Mouse (Mus musculus): Measurements from ENCODE around the gene Grin1. TPM values are rescaled to one million over a fixed set of nuclear protein-coding genes. Genes with fewer than 3 reads are reported as not detected.
A peak's percentile ranks its signal among the peaks of the same experiment; 100 is the strongest.

Grin1 gene
- total RNA-seq, 2 experiments from 2014 or later = not detected

DNA sequence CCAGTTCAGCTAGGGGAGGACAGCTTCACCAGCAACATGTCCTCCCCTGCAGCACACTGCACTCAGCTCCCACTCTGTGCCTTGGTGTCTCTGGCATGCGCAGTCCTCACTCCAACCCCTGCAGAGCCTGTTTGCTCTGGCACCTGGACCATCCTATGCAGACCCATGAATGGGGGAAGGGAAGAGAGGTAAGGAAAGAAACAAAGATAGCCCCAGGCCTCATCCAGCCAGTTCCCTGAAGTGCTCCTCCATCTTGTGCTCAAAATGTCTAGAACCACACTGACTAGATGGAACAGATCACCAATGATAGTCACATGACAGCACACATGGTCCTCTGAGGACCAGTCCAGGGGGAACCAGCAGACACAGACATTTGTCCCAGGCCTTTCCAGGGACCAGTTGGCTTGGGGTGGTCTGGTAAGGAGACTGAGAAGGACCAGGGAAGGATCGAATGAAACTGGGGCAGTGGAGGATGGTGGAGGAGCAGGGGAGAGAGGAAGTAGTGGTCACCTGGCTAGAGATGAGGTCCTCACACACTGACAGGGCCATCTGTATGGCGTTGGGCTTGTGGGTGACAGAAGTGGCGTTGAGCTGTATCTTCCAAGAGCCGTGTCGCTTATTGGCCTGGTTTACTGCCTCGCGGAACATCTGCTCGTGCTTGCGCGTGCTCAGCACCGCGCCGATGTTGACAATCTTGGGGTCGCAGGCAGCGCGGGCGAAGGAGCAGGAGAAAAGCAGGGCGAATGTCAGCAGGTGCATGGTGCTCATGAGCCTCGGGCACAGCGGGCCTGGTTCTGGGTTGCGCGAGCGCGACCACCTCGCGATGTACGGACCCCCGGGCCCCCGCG is 644 bp downstream of the Grin1 start:
- DNase-seq = no peak

DNA sequence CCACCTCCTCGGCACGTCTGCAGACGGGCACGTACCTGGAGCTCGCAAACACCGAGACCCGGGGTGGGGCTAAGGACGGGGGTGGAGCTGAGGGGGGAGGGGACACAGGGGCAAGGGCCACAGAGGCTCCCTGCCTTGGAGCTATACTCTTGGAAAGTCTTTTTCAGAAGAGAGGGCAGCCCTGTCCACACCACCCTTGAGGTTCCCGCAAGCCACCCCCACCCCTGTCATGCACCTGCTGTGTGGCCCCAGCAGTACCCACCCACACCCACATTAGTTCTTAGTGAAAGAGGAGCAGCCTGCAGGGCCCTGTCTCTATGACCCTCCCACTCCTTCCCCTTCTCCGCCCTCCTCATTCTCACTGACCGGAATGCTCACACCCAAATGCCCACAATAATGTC is 7.5 kb downstream of the Grin1 start:
- DNase-seq = no peak

DNA sequence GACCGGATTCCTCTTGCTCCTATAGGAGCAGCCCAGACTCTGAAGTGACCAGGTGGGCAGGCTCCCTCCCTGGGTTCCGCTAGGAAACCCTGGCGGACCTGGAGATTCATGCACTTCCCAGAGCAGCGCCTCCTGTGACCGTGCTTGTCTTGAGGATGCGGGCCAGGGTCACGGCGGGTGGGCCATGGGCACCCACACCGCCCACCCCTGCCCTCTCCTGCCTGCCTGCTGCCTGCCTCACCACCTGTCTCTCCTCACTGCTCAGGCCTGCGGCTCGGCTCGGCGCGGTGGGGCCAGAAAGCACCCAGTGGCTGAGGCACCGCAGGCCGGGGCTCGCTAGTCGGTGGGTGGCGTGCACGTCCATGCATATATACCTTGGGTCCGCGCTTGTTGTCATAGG is 8.0 kb downstream of the Grin1 start:
- DNase-seq = no peak

DNA sequence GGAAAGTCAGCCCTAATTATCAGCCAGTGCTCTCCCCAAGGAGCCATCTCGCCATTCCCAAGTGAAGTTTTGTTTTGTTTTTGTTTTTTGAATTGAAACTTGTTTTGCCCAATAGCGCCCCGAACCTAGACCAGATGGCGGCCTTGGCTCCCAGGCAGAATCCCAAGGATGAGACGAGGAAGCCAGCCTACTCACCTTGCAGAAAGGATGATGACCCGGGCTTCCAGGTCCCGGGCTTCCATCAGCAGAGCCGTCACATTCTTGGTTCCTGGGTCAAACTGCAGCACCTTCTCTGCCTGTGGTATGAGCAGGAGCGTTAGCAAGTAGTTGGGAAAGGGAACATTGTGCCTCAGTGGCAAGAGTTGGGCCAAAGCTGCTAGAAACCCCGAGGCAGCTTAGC is 8.8 kb downstream of the Grin1 start:
- no peak for DNase-seq

DNA sequence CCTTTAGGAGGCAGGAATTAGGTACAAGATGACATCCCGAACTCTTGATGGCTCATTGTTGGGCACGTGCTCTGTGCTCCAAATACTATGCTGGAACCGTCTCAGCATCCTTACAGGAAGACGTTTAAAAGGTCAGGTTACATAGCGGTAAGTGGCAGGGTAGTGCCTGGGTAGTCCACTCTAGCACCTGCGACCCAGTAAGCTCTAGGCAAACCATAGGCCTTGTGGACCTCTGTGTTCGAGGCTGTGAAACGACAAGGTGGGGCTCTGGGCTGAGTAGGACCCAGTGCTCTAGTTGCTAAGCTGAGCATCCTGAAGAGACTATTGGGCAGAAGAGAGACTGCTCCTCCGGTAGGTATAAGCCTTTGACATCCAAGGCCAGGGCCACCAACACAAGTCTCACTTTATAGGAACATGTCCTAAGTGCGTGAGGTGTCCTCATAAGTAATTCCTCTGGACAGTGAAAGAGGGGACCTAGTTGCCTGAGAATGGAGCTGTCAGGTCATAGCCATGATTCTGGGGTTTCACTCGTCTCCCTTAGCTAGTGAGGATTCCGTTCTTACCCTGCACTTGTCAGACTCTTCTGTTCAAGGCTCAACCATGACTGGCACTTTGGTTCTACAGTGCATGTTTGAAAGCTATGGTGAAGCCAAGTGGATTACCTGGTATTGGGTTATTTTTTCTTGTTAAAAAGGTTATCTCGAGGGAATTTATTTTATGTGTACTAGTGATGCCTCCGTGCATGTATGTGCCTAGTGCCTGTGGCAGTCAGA is 13.2 kb downstream of the Grin1 start:
- no peak for DNase-seq

DNA sequence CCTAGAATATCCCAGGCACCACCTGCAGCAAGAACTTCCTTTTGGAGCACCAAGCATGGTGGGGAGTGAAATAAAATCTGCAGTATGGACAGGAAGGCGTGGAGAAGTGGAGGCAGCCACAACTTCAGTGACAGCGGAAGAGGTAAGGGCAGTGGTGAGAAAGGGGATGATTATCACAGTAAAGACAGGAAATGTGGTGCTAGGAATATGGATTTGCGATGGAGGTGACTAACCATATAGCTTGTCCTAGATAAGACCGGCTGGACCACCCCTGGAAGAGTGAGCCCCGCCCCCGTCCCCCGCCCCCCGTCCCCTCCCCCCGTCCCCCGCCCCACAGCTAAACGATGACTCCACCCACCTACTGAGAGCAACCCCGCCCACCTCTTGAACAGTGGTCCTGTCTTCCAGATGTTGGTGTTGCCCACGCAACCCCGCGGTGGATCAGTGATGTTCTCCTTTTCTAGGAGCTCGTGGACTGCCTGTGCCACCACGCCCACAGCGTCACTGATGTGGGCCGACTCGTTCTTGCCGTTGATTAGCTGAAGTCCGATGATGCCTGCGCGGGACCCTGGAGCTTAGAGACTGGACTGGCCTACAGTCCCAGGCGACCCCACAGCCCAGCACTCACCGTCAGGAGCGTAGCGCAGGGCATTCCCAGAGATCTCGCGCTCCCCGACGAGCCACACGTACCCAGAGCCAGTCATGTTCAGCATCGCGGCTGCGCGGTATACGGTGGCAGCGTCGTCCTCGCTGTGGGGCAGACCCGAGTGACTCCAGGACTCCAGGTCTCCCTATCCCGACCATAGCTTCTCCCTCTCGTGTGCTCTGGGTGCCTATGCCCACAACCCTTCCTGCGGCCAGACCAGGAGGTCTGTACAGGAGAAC is 14.1 kb downstream of the Grin1 start:
- DNase-seq = peak; percentile 23

DNA sequence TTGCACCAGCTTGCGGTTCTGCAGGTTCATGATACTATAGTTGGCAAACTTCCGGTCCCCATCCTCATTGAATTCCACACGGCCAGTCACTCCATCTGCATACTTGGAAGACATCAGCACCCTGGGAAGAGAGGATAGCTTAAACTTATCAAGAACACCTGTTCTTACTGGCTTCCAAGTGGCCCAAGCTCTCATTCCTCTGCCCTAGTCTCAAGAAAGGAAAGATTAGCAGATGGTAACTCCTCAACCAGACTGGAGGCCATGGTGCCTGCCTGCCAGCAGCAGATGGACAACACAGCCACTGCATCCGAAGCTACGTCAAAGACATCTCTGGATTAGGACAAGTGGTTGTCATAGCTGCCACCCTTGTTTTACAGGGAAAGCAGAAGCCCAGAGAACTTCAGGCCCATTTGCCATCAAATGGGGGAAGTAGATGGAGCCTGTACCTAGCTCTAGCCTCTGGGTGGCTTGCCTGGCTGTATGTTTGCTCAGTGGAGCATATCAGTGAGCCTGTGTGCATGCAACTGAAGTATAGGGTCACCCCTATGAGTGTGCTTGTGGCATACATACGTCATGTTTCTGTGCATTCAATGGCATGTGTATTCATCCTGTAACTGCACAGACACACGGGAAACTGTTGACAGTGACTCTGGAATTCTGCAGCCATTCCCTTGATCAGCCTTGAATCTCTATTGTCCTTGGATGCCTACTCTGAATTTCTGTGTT is 14.9 kb downstream of the Grin1 start:
- DNase-seq = no peak

DNA sequence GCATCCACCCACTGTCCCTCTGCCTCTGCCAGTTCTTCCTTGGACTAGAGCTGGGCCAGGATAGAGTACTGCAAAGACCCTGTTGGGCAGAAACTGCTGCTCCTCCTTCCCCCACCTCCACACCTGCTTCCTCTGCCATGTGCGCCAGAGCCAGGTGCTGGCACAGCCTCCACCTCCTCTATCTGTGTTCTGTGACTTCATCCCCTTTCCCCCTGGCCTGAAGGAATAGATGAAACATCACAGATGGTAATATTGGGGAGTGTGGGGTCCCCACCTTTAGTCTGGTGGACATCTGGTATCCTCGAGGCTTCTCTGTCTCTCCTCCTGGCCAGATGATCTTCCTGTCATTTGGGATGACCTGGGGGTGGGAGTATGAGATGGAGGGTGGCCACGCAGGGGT is 15.5 kb downstream of the Grin1 start:
- no peak for DNase-seq

DNA sequence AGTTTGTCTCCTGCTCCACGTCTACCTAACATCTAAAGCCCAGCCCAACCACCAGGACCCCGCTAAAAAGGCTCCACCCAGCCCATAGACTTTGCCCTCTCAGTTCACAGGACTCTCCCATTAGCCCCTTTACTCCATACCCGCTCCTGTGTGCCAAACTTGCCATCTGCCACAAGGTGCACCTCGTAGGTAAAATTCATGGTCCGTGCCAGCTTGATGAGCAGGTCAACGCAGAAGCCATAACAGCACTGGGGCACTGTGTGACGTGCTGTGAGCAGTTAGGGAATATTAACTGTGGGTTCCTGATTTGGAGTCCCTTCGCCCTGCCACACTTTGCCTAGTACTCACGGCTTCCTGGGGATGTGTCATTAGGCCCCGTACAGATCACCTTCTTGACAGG is 20.9 kb downstream of the Grin1 start:
- no peak for DNase-seq

DNA sequence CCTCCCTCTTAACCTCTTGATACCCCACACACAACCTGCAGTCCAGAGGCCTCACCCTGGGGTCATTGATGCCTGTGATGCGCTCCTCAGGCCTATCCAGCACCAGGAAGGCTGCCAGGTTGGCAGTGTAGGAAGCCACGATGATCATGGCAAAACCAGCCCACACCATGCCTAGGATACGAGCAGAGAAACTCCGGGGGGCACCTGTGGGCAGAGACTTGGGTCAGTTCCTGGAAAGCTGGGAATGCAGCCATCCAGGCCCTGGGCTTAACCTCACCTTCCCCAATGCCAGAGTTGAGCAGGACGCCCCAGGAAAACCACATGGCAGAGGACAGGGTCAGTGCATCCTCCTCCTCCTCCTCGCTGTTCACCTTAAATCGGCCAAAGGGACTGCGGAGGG is 21.9 kb downstream of the Grin1 start:
- no peak for DNase-seq

DNA sequence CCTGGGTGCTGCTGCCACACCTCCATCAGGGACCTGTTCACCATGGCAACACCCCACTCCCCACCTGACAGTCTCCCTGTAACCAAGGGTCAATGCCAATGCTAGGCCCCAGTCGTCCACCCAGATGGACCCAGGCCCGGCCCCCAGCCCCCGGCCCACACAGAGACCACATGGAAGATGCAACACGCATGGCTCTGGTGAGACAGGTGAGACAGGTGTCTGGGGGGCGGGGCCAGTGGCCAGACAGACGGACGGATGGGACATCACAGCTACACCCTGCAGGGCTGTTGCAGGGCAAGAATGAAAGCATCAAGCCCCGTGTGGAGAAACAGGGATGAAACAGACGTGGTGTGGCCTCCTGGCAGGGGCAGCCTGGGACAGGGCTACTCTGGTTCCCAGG is 25.3 kb downstream of the Grin1 start:
- DNase-seq = no peak

DNA sequence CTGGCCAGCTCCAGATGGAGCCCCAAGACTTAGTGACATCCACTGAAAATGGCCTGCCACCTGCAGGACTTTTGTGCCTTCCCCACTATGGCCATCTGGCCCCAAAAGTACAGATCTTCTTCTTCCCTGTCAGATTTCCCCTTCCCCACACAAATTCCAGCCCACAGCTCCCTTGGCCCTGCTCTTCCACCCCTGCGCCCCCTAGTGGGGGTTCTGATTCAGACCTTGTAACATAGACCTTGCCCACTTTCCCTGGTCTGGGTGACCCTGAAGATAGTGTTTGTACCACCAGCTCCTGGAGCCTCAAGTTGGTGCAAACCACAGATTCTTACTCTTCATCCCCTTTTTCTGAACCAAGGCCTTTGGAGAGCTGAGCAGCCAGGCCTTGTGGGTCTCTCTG is 26.1 kb downstream of the Grin1 start:
- peak; percentile 87 for DNase-seq

DNA sequence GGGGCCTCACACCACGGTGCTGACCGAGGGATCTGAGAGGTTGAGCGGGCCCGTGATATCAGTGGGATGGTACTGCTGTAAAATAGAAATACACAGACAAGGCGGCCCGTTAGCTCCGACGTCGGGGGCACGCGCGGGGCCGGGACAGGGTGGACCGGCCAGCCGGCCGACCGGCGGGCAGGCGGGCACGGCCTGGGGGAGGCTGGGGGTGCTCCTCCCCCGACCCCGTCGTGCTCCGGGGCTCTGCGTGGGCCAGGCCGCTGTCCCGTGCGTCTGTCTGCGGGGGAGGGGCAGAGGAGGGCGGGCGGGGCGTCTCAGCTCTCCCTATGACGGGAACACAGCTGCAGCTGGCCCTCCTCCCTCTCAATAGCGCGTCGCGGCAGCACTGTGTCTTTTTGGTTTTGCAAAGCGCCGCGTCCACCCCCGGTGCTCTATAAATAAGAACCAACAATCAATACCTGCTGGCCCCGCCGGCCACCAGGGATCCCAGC is 26.9 kb downstream of the Grin1 start:
- no peak for DNase-seq

DNA sequence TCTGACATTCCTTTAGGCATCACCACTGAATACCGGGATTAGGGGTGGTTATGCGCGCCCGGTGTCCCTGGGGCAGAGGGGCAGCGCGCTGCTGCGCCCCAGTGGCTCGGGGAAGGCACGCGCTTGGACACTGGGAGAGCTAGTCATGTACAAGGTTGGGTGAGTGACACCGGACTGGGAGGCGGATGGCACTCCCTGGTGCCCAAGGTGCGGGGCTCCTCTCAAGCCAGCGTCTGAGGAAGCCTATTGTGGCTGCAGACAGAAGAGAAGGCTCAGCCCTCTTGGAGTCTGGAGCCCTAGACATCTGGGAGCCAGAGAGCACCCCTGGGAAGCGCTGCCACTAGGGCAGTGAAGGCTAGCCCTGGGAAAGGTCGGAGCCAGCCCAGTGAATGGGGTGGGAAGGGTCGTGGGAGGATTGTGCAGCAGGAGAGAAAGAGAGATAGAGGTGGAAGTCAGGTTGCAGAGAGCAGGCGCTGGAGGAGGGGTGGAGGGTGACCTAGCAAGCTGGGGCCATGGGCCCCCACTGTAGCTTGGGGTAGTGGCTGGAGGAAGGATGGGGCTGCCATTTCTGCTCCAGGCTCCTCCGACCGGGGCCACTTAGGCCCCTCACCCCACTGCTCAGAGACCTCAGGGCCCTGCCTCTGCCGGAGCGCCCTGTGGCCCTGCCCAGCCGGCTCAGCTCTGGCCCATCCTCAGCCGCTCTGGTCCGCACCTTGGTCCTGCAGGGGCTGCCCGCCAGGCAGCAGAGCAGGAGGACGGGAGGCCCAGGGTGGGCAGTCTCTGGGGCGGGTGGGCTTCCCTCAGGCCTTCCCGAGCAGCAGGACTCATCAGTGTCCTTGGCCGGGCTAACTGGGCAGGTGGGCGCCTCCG is 27.6 kb downstream of the Grin1 start:
- no peak for DNase-seq

DNA sequence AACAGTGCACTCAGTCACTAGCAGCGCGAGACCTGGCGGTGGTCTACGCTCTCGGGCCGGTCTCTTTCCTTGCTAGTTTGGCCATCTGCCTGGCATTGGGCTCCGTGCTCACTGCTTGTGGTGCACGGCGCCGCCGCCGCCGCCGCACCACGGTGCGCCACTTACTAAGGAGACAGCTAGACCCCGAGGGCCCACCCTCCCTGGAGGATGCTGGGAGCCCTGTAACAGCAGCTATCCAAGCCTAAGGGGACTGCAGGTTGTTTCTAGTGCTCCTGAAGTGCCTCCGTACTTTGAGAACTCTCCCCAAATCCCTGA is 28.2 kb downstream of the Grin1 start:
- no peak for DNase-seq

DNA sequence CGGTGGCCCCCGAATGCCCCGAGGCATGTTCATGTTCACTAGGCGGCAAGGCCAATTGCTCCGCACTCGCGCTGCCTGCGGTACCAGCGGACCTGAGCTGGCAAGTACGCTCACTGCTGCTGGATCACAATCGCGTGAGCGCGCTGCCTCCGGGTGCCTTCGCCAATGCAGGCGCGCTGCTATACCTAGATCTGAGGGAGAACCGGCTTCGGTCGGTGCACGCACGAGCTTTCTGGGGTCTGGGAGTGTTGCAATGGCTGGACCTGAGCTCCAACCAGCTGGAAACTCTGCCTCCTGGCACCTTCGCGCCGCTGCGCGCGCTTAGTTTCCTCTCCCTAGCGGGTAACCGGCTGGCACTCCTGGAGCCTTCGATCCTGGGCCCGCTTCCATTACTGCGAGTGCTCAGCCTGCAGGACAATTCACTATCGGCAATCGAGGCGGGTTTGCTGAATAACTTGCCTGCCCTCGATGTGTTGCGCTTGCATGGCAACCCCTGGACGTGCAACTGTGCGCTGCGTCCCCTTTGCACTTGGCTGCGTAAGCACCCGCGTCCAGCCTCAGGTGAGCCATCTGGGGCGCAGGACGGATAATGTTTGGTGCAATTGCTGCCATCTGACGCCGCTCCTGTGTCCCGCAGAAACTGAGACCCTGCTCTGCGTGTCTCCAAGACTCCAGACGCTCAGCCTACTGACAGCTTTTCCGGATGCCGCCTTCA is 28.7 kb downstream of the Grin1 start:
- no peak for DNase-seq

DNA sequence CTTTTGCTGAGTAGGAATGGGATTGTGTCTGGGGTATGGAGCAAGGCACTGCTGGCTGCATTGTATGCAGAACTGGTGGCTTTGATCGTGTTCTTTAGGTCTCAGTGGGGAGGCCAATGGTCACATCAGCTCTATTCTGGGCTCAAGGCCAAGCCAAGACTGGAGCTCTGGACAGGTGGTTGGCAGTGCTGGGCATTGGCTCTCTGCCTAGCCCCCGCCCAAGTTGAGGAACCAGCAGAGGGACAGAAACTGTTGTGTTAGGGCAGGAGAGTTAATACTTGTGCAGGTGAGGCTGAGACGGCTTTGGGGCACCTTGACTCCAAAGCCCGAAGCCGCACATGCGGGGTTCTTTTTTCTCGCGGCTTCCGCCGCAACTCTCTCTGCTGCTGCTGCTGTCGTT is 29.3 kb downstream of the Grin1 start, which contains the start of gene Lrrc26:
Gene Lrrc26, plus strand, starts transcription at position 265 of the 400 bp plus-strand sequence.
- DNase-seq = peak; percentile 69

DNA sequence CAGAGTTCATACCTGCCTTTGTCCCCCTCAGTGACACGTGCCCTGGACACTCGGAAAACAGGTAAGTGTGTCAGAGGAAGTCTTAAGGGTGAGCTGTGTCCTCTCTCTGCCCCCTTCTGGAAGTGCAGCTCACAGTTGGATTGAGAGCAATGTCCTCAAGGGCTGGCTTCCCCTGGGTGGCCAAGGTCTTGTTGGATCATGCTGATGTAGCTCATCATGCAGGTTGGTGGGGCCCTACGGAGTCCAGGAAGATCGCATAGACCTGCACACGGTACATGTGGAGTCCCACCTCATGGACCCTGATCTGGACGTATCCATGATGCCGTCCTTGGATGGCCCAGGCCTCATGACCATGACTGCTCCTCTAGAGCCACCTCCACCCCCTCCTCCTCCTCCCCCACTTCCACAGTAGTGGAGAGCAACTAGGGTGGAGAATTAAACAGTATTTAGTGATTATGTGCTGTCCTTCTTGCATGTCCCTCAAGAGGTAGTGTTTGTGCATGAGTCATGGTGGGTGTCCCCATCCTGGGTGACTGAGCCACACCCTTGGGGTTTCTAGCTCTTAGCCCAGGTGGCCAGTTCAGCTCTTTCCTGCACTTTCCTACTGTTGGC is 30.1 kb downstream of the Grin1 start:
- DNase-seq = no peak

DNA sequence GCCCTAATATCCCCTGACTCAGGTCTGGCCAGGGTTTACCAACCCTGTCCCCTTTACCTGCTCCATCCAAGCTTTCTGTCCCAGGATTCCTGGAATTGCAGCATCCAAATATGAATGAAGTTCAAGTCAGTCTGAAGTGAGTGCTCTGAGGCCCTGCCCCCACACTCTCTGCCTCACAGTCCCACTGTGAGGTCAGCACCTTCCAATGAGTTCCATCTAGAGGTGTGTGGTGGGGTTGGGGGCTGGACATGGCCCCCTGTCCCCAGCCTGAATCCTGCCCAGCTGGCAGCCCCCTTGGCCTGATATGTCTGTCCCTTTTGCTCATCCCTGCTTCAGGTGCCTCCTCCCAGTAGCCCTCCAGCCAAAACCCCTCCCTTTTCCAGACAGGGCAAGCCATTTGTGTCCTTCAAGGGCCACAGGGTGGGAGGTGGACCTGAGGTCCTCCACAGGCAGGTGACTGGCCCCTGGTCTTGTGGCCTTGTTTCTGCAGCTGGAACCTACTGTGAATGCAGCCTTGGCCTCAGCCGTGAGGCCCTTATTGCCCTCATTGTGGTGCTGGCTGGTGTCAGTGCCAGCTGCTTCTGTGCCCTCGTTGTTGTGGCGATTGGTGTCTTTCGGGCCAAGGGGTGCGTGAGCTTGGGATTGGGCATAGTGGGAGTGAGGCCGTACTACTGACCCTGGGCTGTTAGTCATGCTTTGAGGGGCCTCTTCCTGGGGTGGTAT is 30.9 kb downstream of the Grin1 start, which contains the start of gene Tmem210:
Gene Tmem210, plus strand, starts transcription at position 219 of the 723 bp plus-strand sequence.
- no peak for DNase-seq
